Mouse (Mus musculus): Measurements from ENCODE around the gene Rasgrp2.

Gene Rasgrp2

DNA sequence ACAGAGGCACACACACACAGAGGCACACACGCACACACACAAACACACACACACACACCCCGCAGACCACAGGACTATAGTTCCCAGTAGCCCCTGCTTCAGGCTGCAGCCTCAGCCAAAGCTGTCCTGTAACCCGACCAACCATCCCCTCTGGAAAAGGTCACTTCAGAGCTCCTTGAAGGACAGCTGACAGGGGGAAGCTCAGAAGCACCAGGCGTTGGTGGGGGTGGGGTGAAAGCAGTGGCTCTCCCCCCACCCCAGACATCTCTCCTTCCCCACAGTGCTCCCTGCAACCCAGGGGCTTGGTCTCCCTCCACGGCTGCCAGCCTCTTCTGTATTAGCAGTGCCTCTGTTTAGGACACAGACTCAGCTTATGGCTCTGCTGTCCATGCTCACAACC lies 15.7 kb upstream of the Rasgrp2 start:
- no peak for DNase-seq

GRCm38 (mm10) chr19:6384128-6384527 lies 15.0 kb upstream of the Rasgrp2 start, which contains the start of gene Pygm:
Pygm (plus strand) TSS chr19:6384399.
- peak; percentile 63 for DNase-seq

GRCm38 (mm10) chr19:6384954-6385353 lies 14.2 kb upstream of the Rasgrp2 start:
- no peak for DNase-seq

DNA sequence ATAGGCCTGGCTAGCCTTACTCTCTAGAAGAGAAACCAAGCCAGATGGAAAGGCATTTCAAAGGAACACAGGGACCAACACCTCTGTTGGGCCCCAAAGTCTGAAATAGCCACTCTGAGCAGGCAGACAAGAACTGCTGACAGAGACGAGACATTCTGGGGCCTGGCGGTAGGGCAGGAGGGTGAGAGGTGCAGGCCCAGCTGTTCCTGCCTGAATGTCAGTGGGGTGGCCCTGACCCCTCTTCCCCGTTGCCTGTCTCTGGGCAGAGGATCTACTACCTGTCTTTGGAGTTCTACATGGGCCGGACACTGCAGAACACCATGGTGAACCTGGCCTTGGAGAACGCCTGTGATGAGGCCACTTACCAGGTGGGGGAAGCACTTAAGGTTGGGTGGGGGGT lies 13.7 kb upstream of the Rasgrp2 start:
- DNase-seq: no peak

- no peak for DNase-seq
Observed at GRCm38 (mm10) chr19:6385821-6386220, 13.3 kb upstream of the Rasgrp2 start.

DNA sequence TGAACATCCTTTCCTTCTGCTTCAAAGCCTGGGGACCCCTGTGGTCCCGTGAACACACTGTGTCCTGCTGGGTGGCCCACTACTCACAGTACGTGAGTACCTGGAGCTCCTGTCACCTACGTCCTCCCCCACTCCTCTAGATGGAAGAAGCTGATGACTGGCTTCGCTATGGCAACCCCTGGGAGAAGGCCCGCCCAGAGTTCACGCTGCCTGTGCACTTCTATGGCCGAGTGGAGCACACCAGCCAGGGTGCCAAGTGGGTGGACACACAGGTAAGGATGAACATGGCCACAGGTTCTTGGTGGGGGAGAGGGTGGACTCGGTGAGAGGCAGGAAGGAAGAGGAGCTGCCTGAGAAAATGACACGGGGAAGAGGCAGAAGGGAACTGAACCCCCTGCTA lies 12.9 kb upstream of the Rasgrp2 start:
- DNase-seq: no peak

GRCm38 (mm10) chr19:6388006-6388405 lies 11.1 kb upstream of the Rasgrp2 start:
- no peak for DNase-seq

- no peak for DNase-seq
Observed at GRCm38 (mm10) chr19:6389803-6390202, 9.3 kb upstream of the Rasgrp2 start.

- DNase-seq: no peak
Observed at GRCm38 (mm10) chr19:6390251-6390650, 8.9 kb upstream of the Rasgrp2 start.

GRCm38 (mm10) chr19:6392743-6393393 lies 6.3 kb upstream of the Rasgrp2 start:
- DNase-seq: no peak

- DNase-seq: no peak
Observed at GRCm38 (mm10) chr19:6393637-6394036, 5.5 kb upstream of the Rasgrp2 start.

- DNase-seq: no peak
Observed at GRCm38 (mm10) chr19:6396237-6396636, 2.9 kb upstream of the Rasgrp2 start.

GRCm38 (mm10) chr19:6397582-6398249 lies 1.4 kb upstream of the Rasgrp2 start:
- no peak for DNase-seq

DNA sequence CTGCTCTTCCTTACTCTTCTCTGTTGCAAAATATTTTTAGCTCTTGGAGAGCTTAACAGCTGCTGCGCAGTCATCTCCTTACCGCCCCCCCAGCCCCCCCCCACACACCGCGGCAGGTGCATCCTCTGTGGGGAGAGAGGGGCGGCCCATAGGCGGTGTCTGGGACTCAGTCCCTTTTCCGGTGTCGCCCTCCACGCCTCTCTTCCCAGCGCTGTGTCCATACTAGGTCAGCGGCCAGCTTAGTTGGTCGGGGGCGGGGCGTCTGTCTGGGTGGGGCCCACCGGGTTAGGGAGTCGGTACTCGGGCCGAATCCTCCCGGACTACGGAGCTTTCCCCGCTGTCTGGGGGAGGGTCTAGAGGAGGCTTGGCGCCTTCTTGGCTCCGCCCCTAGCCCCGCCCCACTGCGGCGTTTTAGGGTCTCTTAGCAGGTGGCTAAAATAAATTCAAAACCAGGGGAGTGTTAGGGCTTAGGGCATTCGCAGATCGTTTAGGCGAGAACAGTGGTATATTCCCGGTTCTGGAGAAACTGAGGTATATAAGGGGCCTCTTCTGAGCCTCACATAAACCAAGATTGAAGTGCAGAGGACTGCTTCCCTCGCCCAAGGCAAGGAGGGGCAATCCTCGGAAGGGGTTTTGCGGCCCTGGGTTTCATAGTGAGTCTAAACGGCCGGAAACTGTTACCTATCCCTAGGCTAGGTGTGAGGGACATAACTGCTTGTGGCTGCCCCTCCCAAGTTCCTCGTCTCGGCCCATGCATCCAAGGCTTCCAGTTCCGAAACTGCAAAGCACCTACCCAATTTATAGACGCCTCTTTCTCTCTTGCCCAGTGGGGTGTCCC lies 474 bp upstream of the Rasgrp2 start:
- DNase-seq: no peak

DNA sequence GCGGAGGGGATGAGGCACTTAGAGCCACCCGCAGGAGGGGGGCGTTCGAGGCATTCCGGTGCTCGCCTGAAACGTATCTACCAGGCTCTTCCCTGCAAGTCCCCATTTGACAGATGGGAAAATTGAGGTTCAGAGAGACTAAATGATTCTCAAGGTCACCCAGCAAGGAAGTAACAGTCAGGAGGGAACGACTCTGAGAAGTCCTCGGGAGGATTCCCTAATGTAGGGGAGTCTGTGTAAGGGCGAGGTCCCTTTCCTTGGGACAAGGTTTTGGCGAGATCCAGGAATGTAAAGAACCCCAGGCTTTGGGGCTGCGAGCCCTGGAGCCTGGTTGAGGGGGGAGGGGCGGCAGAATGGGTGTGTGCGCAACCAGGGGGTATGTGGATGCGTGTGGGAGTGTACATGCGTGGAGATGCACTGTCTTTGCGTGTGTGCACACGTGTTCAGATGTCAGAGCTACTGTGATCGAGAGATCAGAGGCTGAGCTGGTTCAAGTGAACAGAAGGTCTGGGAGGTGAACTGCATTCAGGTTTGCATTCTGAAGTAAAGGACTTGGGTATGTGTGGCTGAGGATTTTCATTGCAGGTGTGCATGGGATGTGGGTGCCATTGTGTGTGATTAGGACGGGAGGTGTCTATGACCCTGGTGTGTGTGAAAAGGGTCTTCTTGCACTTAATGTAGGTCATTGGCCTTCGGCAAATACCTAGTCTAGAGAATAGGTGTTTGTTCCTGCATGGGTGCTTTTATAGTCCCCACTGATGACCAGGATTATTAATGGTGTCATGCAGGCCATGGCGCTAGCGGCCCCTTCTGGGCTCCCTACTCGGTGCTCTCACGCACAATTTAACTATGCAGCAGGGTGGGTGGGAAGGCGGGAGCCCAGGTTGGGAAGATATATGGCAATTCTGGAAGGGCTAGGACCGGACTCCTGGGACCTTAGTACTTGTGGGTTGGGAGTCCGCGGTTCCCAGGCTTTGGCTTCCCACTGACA lies 1.3 kb downstream of the Rasgrp2 start:
- no peak for DNase-seq

- no peak for DNase-seq
Observed at GRCm38 (mm10) chr19:6401131-6401815, 2.1 kb downstream of the Rasgrp2 start.

- no peak for DNase-seq
Observed at GRCm38 (mm10) chr19:6401951-6402350, 2.8 kb downstream of the Rasgrp2 start.

GRCm38 (mm10) chr19:6403869-6404268 lies 4.7 kb downstream of the Rasgrp2 start:
- no peak for DNase-seq

DNA sequence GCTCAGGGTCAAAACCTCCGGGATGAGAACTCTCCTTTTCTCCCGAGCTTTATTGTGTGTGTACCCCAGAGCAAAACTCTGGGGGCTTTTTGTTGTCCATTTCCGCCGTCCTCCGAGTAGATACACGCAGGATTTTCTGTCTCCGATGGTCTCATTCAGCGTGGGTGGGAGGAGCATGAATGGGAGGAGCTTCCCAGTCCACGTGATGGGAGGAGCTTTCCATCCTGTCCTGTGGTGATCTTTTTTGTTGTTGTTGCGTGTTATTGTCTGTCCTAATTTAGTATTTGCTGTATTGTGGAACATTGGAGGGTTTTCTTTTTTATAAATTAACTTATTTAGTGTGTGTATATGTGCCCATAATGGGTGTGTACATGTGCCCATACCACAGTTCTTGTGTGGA lies 6.3 kb downstream of the Rasgrp2 start:
- DNase-seq: no peak

GRCm38 (mm10) chr19:6407109-6407508 lies 8.0 kb downstream of the Rasgrp2 start:
- no peak for DNase-seq

DNA sequence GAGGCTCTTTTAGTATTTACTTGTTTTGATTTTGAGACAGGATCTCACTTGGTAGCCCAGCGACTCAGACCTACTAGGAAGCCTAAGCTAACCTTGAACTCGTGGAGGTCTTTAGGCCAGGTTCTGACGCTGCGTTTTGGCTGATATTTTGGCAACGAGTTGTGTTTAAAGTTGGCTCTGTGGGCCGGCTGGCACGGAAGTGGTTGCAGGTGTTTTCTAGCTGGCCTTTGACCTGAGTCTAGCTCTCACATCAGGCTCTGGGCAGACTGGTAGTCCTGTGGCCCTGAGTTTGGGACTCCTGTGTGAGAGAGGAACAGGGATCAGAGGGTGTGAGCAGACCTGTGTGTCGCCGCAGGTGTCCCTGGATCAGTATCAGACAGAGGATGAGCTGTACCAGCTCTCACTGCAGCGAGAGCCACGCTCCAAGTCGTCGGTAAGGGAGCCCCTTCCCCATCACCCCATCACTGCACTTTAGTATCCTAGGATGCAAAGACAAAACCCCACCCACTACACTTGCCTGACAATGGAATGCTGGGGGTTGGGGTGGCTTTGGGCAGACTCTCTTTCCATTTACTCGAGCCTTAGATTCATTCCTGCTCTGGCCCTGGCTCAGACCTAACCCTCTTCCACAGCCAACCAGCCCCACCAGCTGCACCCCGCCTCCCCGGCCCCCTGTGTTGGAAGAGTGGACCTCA lies 8.8 kb downstream of the Rasgrp2 start:
- no peak for DNase-seq

Measured in right cerebral cortex, postnatal 25 days (tissue).